Mouse (Mus musculus) testis, adult 2 months (tissue): Measurements from ENCODE around the gene Cracr2b.

Source experiments
- CTCF ChIP-seq: fragments of 200-500 bp; IDR thresholded peaks from 2 replicates; pipeline ENCODE4 v1.5.1; 2012; ENCODE audit warnings: low read depth, mild to moderate bottlenecking, inconsistent platforms, low read length, moderate library complexity; ENCODE audit not compliant: control insufficient read depth, insufficient read depth, insufficient replicate concordance
- POLR2A ChIP-seq: fragments of 200-500 bp; IDR thresholded peaks from 2 replicates; pipeline ENCODE4 v1.6.1; 2012; ENCODE audit warnings: low read depth, mild to moderate bottlenecking, inconsistent platforms, low read length, moderate library complexity; ENCODE audit not compliant: control insufficient read depth

GRCm38 (mm10) chr7:141495940-141496339, 35.0 kb downstream of the Cracr2b start:
- TF ChIP-seq POLR2A (no peak), CTCF (no peak)
